Mouse (Mus musculus) spleen, adult 2 months (tissue): ENCODE data around the gene Rad51b.

Experiments used
- CTCF ChIP-seq: fragments of 200-500 bp; IDR thresholded peaks from 2 replicates; pipeline ENCODE4 v1.5.1; 2011; ENCODE audit warnings: mild to moderate bottlenecking, inconsistent platforms; ENCODE audit not compliant: insufficient read depth, insufficient read length, insufficient replicate concordance; ENCODE audit errors: extremely low read depth
- POLR2A ChIP-seq: fragments of 200-500 bp; IDR thresholded peaks from 2 replicates; pipeline ENCODE4 v1.6.1; 2011; ENCODE audit warnings: low read depth, low read length, inconsistent platforms

GRCm38 (mm10) chr12:79625699-79626554 lies 328.8 kb downstream of the Rad51b start:
- TF ChIP-seq CTCF (no peak), POLR2A (no peak)
